Mouse (Mus musculus) natural killer cell, adult 2 months (primary cell): ENCODE measurements around the gene Rasa4.
"Not testable (repeated sequence)": the region's sequence is repeated elsewhere in the genome, so short reads cannot be mapped to it uniquely, and the experiment has no call there.

ENCODE experiments used
- DNase-seq, 2 experiments: peaks; one replicate each; pipeline ENCODE4 v3.0.0; 2022; ENCODE audit warnings: low spot score in 2 of 2

Gene Rasa4

GRCm38 (mm10) chr5:136066404-136067148 lies 17.1 kb upstream of the Rasa4 start:
- DNase-seq: not testable (repeated sequence)

GRCm38 (mm10) chr5:136069411-136069810 lies 14.3 kb upstream of the Rasa4 start:
- no peak for DNase-seq

DNA sequence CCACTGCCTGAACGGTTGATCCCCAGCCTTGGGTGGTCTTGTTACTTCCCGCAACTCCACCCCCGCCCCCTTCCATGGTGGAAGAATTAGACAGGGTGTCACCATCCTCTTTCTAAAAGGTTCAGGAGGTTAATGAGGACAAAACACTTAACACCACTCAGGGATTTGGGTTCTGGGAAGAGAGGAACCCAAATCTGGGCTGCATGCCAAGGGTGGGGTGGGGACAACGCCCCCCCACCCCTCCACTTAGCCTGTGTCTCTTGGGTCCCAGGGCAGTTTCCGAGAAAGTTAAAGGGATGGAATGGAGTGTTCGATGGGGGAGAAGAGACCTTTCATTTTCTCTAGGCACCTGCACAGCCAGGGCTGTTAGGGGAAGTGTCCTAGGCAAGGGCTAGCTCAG lies 10.7 kb upstream of the Rasa4 start:
- DNase-seq: no peak

DNA sequence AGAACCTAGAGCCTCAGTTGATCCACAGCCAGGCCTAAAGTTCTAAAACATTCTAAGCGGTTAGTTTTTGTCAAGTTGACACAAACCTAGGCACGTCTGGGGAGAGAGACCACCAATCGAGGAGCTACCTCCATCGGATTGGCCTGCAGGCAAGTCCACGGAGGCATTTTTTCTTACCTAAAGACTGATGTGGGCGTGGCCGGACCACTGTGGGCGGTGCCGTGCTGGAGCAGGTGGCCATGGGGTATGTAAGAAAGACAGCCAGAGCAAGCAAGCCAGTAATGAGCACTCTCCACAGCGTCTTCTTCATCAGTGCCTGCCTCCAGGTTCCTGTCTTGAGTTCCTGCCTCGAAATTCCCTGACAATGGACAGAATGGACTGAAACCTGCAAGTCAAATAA lies 10.2 kb upstream of the Rasa4 start:
- no peak for DNase-seq

- no peak for DNase-seq
These were observed 8.6 kb upstream of the Rasa4 start for GRCm38 (mm10) chr5:136075076-136075475.

GRCm38 (mm10) chr5:136076284-136076683 lies 7.4 kb upstream of the Rasa4 start:
- DNase-seq: no peak

GRCm38 (mm10) chr5:136077001-136077550 lies 6.6 kb upstream of the Rasa4 start:
- DNase-seq: no peak

DNA sequence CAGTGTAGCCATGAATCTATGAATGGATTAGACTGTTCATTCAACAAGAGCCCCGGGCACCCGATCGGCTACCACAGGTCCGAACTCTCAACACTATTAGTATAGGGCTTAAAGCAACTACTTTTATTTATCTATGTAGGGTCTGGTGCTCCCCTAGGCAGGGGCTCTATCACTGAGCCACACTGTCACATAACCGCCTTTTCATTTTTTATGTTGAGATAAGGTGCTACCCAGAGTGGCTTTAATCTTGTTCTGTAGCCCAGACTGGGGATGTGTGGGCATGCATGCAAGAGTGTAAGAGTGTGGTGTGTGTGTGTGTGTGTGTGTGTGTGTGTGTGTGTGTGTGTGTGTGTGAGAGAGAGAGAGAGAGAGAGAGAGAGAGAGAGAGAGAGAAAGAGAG lies 5.6 kb upstream of the Rasa4 start:
- no peak for DNase-seq

DNA sequence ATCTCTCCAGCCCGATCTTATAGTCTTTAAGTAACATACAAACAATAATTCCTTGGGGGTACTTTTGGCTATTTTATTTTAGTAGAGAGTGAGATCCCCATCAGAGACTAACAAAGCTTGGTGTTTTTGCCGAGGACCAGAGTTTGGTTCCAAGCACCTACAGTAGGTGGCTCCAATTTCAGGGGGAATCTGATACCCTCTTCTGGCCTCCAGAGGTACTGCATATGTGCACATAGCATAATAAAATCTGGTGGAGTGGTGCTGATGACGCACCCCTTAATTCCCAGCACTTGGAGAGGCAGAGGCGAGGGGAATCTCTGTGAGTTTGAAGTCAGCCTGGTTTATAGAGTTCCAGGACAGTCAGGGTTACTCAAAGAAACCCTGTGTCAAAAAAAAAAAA lies 1.4 kb upstream of the Rasa4 start:
- DNase-seq: no peak

DNA sequence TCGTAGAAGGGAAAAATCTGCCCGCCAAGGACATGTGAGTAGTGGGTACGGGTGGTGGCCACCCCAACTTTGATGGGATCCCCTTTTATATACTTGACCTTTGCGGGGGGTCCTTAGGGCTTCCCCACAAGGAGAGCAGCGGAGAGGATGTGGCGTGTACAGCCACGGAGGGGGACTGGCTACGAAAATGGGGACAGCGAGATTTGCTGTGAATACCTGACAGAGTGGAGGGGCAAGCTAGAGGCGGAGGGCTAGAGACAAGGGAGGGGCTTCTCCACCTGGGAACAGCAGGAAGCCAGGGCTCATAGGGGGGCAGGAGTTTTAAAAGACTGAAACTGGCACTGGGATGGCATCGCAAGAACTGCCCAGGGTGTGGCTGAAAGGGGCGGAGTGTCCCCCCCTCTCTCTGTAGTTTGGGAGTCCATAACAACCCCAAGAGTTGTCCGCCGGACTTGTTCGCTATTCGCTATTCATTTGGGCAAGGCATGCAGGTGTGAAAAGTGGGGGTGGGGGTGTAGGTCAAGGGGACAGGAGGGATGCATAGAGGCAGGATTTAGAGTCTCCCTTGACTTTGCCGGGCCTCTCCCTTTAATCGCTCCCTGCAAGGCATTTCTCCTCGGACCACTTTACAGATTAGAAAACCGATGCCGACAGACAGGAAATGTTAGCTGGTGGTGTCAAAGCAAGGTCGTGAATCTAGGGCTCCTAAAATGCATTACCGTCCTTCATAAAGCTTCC lies 597 bp downstream of the Rasa4 start:
- DNase-seq: no peak

- DNase-seq: peak; percentile 17 to 37
These were observed 1.4 kb downstream of the Rasa4 start for GRCm38 (mm10) chr5:136084891-136085651.

GRCm38 (mm10) chr5:136086290-136086689 lies 2.6 kb downstream of the Rasa4 start:
- DNase-seq: no peak

- DNase-seq: no peak
These were observed 5.3 kb downstream of the Rasa4 start for GRCm38 (mm10) chr5:136088821-136089575.

DNA sequence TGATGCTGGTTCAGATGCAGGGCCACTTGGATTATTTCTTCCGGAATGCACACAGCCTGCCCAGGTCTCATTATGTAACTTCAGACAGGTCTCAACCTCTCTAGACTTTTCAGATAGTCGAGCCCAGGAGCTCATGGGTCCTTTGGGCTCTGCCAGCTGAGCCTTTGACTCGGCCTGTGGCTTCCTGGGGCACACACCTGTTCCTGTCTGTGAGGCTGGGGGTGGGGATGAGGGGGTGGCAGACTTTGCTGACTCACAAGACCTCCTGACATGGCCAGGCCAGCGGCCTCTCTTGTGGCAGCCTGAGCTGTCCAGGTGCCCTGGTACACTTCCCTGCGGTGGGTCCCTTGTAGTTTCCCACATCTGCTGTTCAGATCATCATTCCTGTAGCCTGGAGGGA lies 8.2 kb downstream of the Rasa4 start:
- no peak for DNase-seq

DNA sequence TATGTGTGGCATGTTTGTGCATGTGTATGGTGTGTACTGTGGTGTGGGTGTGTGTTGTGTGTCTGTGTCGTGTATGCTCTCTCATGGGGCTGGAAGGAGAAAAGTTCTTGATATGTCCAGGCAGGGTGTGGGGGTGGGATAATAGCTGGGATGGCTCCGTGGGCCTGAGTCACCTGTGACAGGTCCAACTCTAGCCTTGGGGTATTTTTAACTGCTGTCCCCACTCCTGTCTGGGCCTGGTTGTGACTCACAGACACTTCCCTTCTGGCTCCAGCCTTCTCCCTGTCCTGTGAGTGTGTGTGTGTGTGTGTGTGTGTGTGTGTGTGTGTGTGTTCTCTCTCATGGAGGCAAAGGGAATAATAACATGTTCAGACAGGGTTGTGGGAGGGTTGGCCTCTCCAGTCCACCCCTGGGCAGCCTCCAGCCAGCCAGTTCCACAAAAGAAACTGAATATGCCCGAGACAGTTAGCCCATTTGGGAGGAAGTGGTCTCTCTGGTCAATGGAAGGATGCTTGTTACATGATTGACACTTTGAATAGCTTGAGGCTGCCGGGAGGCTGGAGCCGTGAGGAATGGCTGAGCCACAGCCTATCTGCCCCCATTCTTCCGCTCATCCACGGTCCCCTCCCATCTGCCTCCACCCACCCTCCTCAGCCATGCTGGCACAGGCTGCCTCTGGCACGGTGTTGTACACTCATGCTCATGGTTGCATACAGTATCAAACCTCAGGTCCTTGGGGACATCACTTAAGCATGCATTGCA lies 10.7 kb downstream of the Rasa4 start:
- no peak for DNase-seq

DNA sequence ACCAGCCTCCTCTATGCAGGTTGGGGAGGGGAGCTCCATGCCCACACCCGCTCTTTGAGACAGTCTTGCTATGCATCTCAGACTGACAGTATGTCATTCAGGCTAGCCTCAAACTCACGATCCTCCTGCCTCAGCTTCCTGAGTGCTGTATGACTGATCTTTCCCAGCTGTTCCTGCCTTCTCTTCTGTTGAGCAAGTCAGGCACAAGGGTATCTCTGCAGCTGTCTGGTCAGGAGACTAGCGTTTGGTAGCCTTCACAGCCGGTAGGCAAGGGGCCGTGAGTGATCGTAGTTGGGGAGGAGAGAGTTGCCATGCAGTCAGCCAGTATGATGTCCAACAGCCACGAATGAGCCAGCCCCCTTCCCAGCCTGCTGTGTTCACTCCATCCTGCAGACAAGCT lies 11.4 kb downstream of the Rasa4 start:
- no peak for DNase-seq

DNA sequence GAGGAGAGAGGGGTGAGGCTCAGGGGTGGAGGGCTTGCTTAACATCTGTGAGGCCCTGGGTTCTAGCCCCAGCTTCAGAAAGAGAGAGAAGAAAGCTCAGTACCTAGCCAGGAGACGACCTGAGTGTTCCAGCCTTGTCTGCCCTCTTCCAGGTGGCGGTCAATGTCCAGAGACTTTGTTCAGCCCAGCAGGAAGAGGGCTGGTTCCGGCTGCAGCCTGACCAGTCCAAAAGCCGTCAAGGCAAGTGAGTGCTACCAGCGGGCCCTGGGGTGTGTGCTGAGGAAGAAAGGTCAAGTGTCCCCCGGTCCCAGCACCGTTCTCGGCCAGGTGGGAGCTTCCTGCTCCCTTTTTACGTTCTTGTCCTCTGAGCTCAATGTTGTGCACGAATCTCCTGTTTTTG lies 14.8 kb downstream of the Rasa4 start:
- DNase-seq: no peak

GRCm38 (mm10) chr5:136102099-136102820 lies 18.5 kb downstream of the Rasa4 start:
- peak; percentile 42 to 65 for DNase-seq

DNA sequence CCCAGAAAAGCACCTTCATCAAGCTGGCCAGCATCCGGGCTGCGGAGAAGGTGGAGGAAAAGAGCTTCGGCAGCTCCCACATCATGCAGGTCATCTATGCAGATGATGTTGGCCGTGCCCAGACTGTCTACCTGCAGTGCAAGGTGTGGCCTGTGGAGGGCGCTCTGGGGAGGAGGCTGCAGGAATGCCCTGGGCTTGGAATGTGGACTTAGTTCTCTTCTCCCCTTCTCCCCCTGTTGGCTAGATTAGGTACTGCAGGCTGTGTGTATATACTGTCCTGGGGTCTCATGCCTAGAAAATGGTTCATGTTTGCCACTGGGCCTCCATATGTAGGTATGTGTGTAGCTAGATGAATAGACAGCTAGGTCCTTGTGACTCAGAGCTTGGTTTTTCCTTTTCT lies 20.8 kb downstream of the Rasa4 start:
- peak; percentile 34 to 54 for DNase-seq

GRCm38 (mm10) chr5:136108486-136108885 lies 24.8 kb downstream of the Rasa4 start:
- no peak for DNase-seq
